Mouse (Mus musculus) mesoderm, embryonic 11.5 days (tissue): ENCODE data around the gene Icam5.

Experiments
- DNase-seq: peaks from one replicate; pipeline ENCODE4 v3.0.0-alpha.2; 2012; ENCODE audit warnings: low read depth, low spot score

The Icam5 gene

GRCm38 (mm10) chr9:21014691-21015570, 16.9 kb upstream of the Icam5 start:
- DNase-seq = no peak

- no peak for DNase-seq
Measured at GRCm38 (mm10) chr9:21015571-21016130, 16.2 kb upstream of the Icam5 start, which contains the start of gene Icam1. Gene Icam1, plus strand, starts transcription at chr9:21015985.

- DNase-seq = no peak
Measured at GRCm38 (mm10) chr9:21016331-21017176, 15.3 kb upstream of the Icam5 start.

GRCm38 (mm10) chr9:21017177-21017575, 14.7 kb upstream of the Icam5 start:
- no peak for DNase-seq

- no peak for DNase-seq
Measured at GRCm38 (mm10) chr9:21018600-21018999, 13.3 kb upstream of the Icam5 start.

- no peak for DNase-seq
Measured at GRCm38 (mm10) chr9:21021363-21021762, 10.5 kb upstream of the Icam5 start.

GRCm38 (mm10) chr9:21022288-21022687, 9.6 kb upstream of the Icam5 start:
- DNase-seq = no peak

- DNase-seq = no peak
Measured at GRCm38 (mm10) chr9:21022726-21023125, 9.1 kb upstream of the Icam5 start.

GRCm38 (mm10) chr9:21025258-21025810, 6.5 kb upstream of the Icam5 start:
- no peak for DNase-seq

- no peak for DNase-seq
Measured at GRCm38 (mm10) chr9:21026849-21027248, 5.0 kb upstream of the Icam5 start.

GRCm38 (mm10) chr9:21027774-21028290, 4.0 kb upstream of the Icam5 start:
- DNase-seq = no peak

GRCm38 (mm10) chr9:21028560-21029110, 3.2 kb upstream of the Icam5 start:
- no peak for DNase-seq

- peak; percentile 85 for DNase-seq
Measured at GRCm38 (mm10) chr9:21029291-21030054, 2.4 kb upstream of the Icam5 start, which contains the start of gene Icam4. Gene Icam4, plus strand, starts transcription at chr9:21029373.

- DNase-seq = no peak
Measured at GRCm38 (mm10) chr9:21030055-21030600, 1.7 kb upstream of the Icam5 start.

- DNase-seq = peak; percentile 90
Measured at GRCm38 (mm10) chr9:21030781-21031250, 1.1 kb upstream of the Icam5 start.

- DNase-seq = no peak
Measured at GRCm38 (mm10) chr9:21031251-21031895, 500 bp upstream of the Icam5 start.

- no peak for DNase-seq
Measured at GRCm38 (mm10) chr9:21032491-21032890, 618 bp downstream of the Icam5 start.

- DNase-seq = peak; percentile 82
Measured at GRCm38 (mm10) chr9:21033136-21033535, 1.3 kb downstream of the Icam5 start.

GRCm38 (mm10) chr9:21034481-21035085, 2.7 kb downstream of the Icam5 start:
- no peak for DNase-seq
